Mouse (Mus musculus) adipose tissue, adult 10 weeks (tissue): ENCODE measurements around the gene Mrpl37. TPM values are rescaled to one million over a fixed set of nuclear protein-coding genes. Genes with fewer than 3 reads are reported as not detected.

Experiments used
- polyA plus RNA-seq: library from polyadenylated mRNA; stranded (reverse); fragments of 350-450 nt; fragmentation: Illumina TruSeq; extraction: RNeasy Lipid Tissue Mini Kit (QIAGEN cat#74804); gene quantifications from one replicate; pipeline ENCODE4 v1.2.3, GENCODE M21; 2014; ENCODE audit warnings: low read depth, low replicate concordance

Mrpl37 gene
- polyA plus RNA-seq: 232 TPM

GRCm38 (mm10) chr4:107066252-107067124 lies at the start of gene Mrpl37, which contains the start of gene Cyb5rl:
TSS of gene Mrpl37 (minus strand) at chr4:107066868.
TSS of gene Cyb5rl (plus strand) at chr4:107066988.

GRCm38 (mm10) chr4:107096841-107097373 lies 30.2 kb upstream of the Mrpl37 start, which contains the start of gene Cdcp2:
TSS of gene Cdcp2 (plus strand) at chr4:107096891.

Other genes starting within 250 kb of the Mrpl37 start
- gene Ssbp3, start 156.2 kb downstream of the Mrpl37 start, polyA plus RNA-seq: 29.4 TPM
- 25.1 TPM for gene Cyb5rl, start 120 bp upstream of the Mrpl37 start, polyA plus RNA-seq
- gene Cdcp2, start 30.0 kb upstream of the Mrpl37 start, polyA plus RNA-seq: not detected
- 335 TPM for gene Tmem59, start 111.5 kb upstream of the Mrpl37 start, polyA plus RNA-seq
- gene Tceanc2, start 112.2 kb upstream of the Mrpl37 start, polyA plus RNA-seq: 17.7 TPM
- not detected for gene Ldlrad1, start 142.3 kb upstream of the Mrpl37 start, polyA plus RNA-seq
- 15.2 TPM for gene Lrrc42, start 186.7 kb upstream of the Mrpl37 start, polyA plus RNA-seq
- 25.2 TPM for gene Hspb11, start 186.7 kb upstream of the Mrpl37 start, polyA plus RNA-seq
- gene Dio1, start 240.3 kb upstream of the Mrpl37 start, polyA plus RNA-seq: 1.4 TPM
- gene Yipf1, start 247.5 kb upstream of the Mrpl37 start, polyA plus RNA-seq: 48.3 TPM